Mouse (Mus musculus) T-helper 1 cell (primary cell): ENCODE measurements around the gene Ldb2.

Experiments used
- in situ Hi-C: fragments of 300-600 bp; cut with MboI, MseI; formaldehyde crosslinking; loops from one replicate; pipeline ENCODE4 v1.15.1; 2025; ENCODE audit warnings: high pct_unique_total_duplicates

The Ldb2 gene

GRCm38 (mm10) chr5:44719872-44720271 lies 79.6 kb downstream of the Ldb2 start:
- in situ Hi-C loops, result no loop called here

- in situ Hi-C loops, result no loop called here
These were observed 85.0 kb downstream of the Ldb2 start for GRCm38 (mm10) chr5:44714508-44714907.

GRCm38 (mm10) chr5:44713181-44713789 lies 86.2 kb downstream of the Ldb2 start:
- in situ Hi-C loops, result no loop called here

GRCm38 (mm10) chr5:44711211-44711610 lies 88.3 kb downstream of the Ldb2 start:
- in situ Hi-C loops, result no loop called here

GRCm38 (mm10) chr5:44710132-44710871 lies 89.2 kb downstream of the Ldb2 start:
- in situ Hi-C loops, result no loop called here

GRCm38 (mm10) chr5:44709276-44709675 lies 90.2 kb downstream of the Ldb2 start:
- in situ Hi-C loops, result no loop called here

GRCm38 (mm10) chr5:44707946-44708345 lies 91.5 kb downstream of the Ldb2 start:
- in situ Hi-C loops, result no loop called here

GRCm38 (mm10) chr5:44706997-44707698 lies 92.3 kb downstream of the Ldb2 start:
- in situ Hi-C loops, result no loop called here

GRCm38 (mm10) chr5:44697993-44698392 lies 101.5 kb downstream of the Ldb2 start:
- in situ Hi-C loops, result loop anchor here (25.0 kb wide), 1 partner anchor 1086 kb away; no protein-coding TSS in a partner anchor

GRCm38 (mm10) chr5:44696548-44696947 lies 102.9 kb downstream of the Ldb2 start:
- in situ Hi-C loops, result loop anchor here (25.0 kb wide), 1 partner anchor 1084 kb away; no protein-coding TSS in a partner anchor

GRCm38 (mm10) chr5:44693674-44694073 lies 105.8 kb downstream of the Ldb2 start:
- in situ Hi-C loops, result loop anchor here (25.0 kb wide), 1 partner anchor 1081 kb away; no protein-coding TSS in a partner anchor

GRCm38 (mm10) chr5:44686344-44686743 lies 113.1 kb downstream of the Ldb2 start:
- in situ Hi-C loops, result loop anchor here (25.0 kb wide), 1 partner anchor 1074 kb away; no protein-coding TSS in a partner anchor

GRCm38 (mm10) chr5:44681054-44681638 lies 118.3 kb downstream of the Ldb2 start:
- in situ Hi-C loops, result loop anchor here (25.0 kb wide), 1 partner anchor 1069 kb away; no protein-coding TSS in a partner anchor

GRCm38 (mm10) chr5:44677814-44678213 lies 121.7 kb downstream of the Ldb2 start:
- in situ Hi-C loops, result loop anchor here (25.0 kb wide), 1 partner anchor 1066 kb away; no protein-coding TSS in a partner anchor

- in situ Hi-C loops, result loop anchor here (25.0 kb wide), 1 partner anchor 1064 kb away; no protein-coding TSS in a partner anchor
These were observed 123.2 kb downstream of the Ldb2 start for GRCm38 (mm10) chr5:44676145-44676754.

- in situ Hi-C loops, result no loop called here
These were observed 129.1 kb downstream of the Ldb2 start for GRCm38 (mm10) chr5:44670336-44670735.

GRCm38 (mm10) chr5:44667907-44668306 lies 131.6 kb downstream of the Ldb2 start:
- in situ Hi-C loops, result no loop called here

GRCm38 (mm10) chr5:44667383-44667782 lies 132.1 kb downstream of the Ldb2 start:
- in situ Hi-C loops, result no loop called here

- in situ Hi-C loops, result no loop called here
These were observed 139.8 kb downstream of the Ldb2 start for GRCm38 (mm10) chr5:44659651-44660050.

- in situ Hi-C loops, result no loop called here
These were observed 142.8 kb downstream of the Ldb2 start for GRCm38 (mm10) chr5:44656707-44657106.

GRCm38 (mm10) chr5:44654403-44654802 lies 145.1 kb downstream of the Ldb2 start:
- in situ Hi-C loops, result no loop called here
